Mouse (Mus musculus): Measurements from ENCODE around the gene Ppp3ca.

DNA sequence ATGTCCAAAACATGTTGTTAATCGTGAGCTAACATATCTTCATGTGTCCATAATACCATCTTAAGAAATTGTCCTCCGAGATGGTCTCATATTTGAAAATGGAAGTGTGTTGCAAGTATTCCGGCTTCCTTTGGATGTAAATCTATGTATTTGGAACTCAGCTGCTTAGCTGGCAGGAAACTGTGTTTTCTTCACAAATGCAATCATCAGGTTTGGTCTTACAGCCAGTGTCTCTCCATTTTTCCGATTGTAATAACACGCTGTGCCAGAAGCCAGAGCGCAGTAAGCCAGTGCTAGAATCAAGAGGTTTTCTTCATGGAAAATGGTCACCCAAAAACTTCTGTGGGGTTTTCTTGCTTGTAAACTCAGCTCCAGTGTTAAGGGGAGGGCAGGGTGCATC is 104.3 kb downstream of the Ppp3ca start:
- TF ChIP-seq CTCF (IDR thresholded peaks at IDR 0.05; ENCODE audit: low read depth) (no peak), EP300 (IDR thresholded peaks at IDR 0.05; ENCODE audit: low read depth) (no peak)

Data from liver, postnatal 0 days (tissue).